Mouse (Mus musculus) liver, postnatal 0 days (tissue): Measurements from ENCODE around the gene Il18rap.

Experiments
- CTCF ChIP-seq: sonication (generic); IDR thresholded peaks from 2 replicates; pipeline ENCODE4 v1.5.1; 2016; ENCODE audit warnings: antibody characterized with exemption, low read depth
- EP300 ChIP-seq: IDR thresholded peaks from 2 replicates; pipeline ENCODE4 v1.6.1; 2016; ENCODE audit warnings: antibody characterized with exemption, low read depth, mild to moderate bottlenecking

GRCm38 (mm10) chr1:40600394-40601327, 85.5 kb downstream of the Il18rap start:
- TF ChIP-seq CTCF: no peak
- TF ChIP-seq EP300: no peak
